Mouse (Mus musculus) lung, adult 2 months (tissue): ENCODE results near the gene Ptpre.

Source experiments
- CTCF ChIP-seq: fragments of 200-500 bp; IDR thresholded peaks from 2 replicates; pipeline ENCODE4 v1.5.1; 2011; ENCODE audit warnings: mild to moderate bottlenecking, low read length, control low read depth; ENCODE audit not compliant: insufficient read depth
- POLR2A ChIP-seq: fragments of 200-500 bp; IDR thresholded peaks from 2 replicates; pipeline ENCODE4 v1.6.1; 2011; ENCODE audit warnings: low read depth, mild to moderate bottlenecking, control low read depth, low read length, borderline replicate concordance; ENCODE audit errors: extremely low read depth

- TF ChIP-seq CTCF (no peak), POLR2A (no peak)
Observed at GRCm38 (mm10) chr7:135564022-135564421, 26.7 kb downstream of the Ptpre start.
